Mouse (Mus musculus): ENCODE measurements around the gene Atp11c. TPM values are rescaled to one million over a fixed set of nuclear protein-coding genes. Genes with fewer than 3 reads are reported as not detected.
A peak's percentile ranks its signal among the peaks of the same experiment; 100 is the strongest.

Atp11c gene
- 107 and 146 TPM in 2 replicates for total RNA-seq (2014; rRNA removed)
- 25.2 and 34.6 TPM in 2 replicates for polyA plus RNA-seq (2012; rRNA removed)

GRCm38 (mm10) chrX:60592598-60592997, at the start of gene Atp11c:
Gene Atp11c (minus strand): TSS chrX:60592698.
- Histone ChIP-seq H3K27ac (replicated peaks; ENCODE audit: insufficient read depth, low read depth, low read length) (no peak within 1 kb of the TSS), H3K36me3 (ENCODE audit: control insufficient read depth, insufficient read depth, low read length) (no peaks in the 10 kb centered on the region)
- WGBS = 44% methylated on average over 2 of the region's 2 CpGs

GRCm38 (mm10) chrX:60609202-60609601, 16.7 kb upstream of the Atp11c start:
- Histone ChIP-seq H3K4me1 (ENCODE audit: control insufficient read depth, insufficient read depth, low read length) (no peaks in the 10 kb centered on the region), H3K27me3 (ENCODE audit: control insufficient read depth, insufficient read depth, low read length) (no peaks in the 10 kb centered on the region), H3K79me2 (ENCODE audit: control insufficient read depth, insufficient read depth, low read length) (no peaks in the 10 kb centered on the region), H3K9ac (ENCODE audit: low read depth, low read length) (no peak overlapping the region), H3K36me3 (ENCODE audit: control insufficient read depth, insufficient read depth, low read length) (no peaks in the 10 kb centered on the region), H3K27ac (replicated peaks; ENCODE audit: insufficient read depth, low read depth, low read length) (no peak overlapping the region), H3K4me3 (ENCODE audit: insufficient read depth, low read depth, low read length) (no peak overlapping the region)
- TF ChIP-seq CTCF (IDR thresholded peaks at IDR 0.05; ENCODE audit: low read depth, low read length) (no peak), POLR2A (IDR thresholded peaks at IDR 0.05; ENCODE audit: extremely low read depth, insufficient read depth, low read length) (no peak)
- peak; percentile 10 for DNase-seq (ENCODE audit: extremely low read depth, low read depth, low spot score)
- 33% methylated on average over 3 of the region's 3 CpGs for WGBS

More at GRCm38 (mm10) chrX:60592598-60592997, at the start of gene Atp11c:
- TF ChIP-seq CTCF (IDR thresholded peaks at IDR 0.05; ENCODE audit: low read depth, low read length) (no peak), POLR2A (IDR thresholded peaks at IDR 0.05; ENCODE audit: extremely low read depth, insufficient read depth, low read length) (no peak)
- H3K9ac ChIP-seq (ENCODE audit: low read depth, low read length) = no peak within 1 kb of the TSS
- no peak for DNase-seq (ENCODE audit: extremely low read depth, low read depth, low spot score)
- H3K4me1 ChIP-seq (ENCODE audit: control insufficient read depth, insufficient read depth, low read length) = no peaks in the 10 kb centered on the region
- no peaks in the 10 kb centered on the region for H3K79me2 ChIP-seq (ENCODE audit: control insufficient read depth, insufficient read depth, low read length)
- H3K4me3 ChIP-seq (ENCODE audit: insufficient read depth, low read depth, low read length) = no peak within 1 kb of the TSS
- no peaks in the 10 kb centered on the region for H3K27me3 ChIP-seq (ENCODE audit: control insufficient read depth, insufficient read depth, low read length)

- Histone ChIP-seq H3K9ac (ENCODE audit: low read depth, low read length) (no peak overlapping the region), H3K27ac (replicated peaks; ENCODE audit: insufficient read depth, low read depth, low read length) (no peak overlapping the region), H3K79me2 (ENCODE audit: control insufficient read depth, insufficient read depth, low read length) (no peaks in the 10 kb centered on the region), H3K4me3 (ENCODE audit: insufficient read depth, low read depth, low read length) (no peak overlapping the region), H3K27me3 (ENCODE audit: control insufficient read depth, insufficient read depth, low read length) (no peaks in the 10 kb centered on the region), H3K36me3 (ENCODE audit: control insufficient read depth, insufficient read depth, low read length) (no peaks in the 10 kb centered on the region), H3K4me1 (ENCODE audit: control insufficient read depth, insufficient read depth, low read length) (no peaks in the 10 kb centered on the region)
- TF ChIP-seq CTCF (IDR thresholded peaks at IDR 0.05; ENCODE audit: low read depth, low read length) (no peak), POLR2A (IDR thresholded peaks at IDR 0.05; ENCODE audit: extremely low read depth, insufficient read depth, low read length) (no peak)
- 25% methylated on average over 1 of the region's 1 CpGs for WGBS
- DNase-seq (ENCODE audit: extremely low read depth, low read depth, low spot score) = no peak
Observed at GRCm38 (mm10) chrX:60570539-60570938, 22.0 kb downstream of the Atp11c start.

GRCm38 (mm10) chrX:60569047-60569446, 23.5 kb downstream of the Atp11c start:
- Histone ChIP-seq H3K4me3 (ENCODE audit: insufficient read depth, low read depth, low read length) (no peak overlapping the region), H3K36me3 (ENCODE audit: control insufficient read depth, insufficient read depth, low read length) (no peaks in the 10 kb centered on the region), H3K27ac (replicated peaks; ENCODE audit: insufficient read depth, low read depth, low read length) (no peak overlapping the region), H3K27me3 (ENCODE audit: control insufficient read depth, insufficient read depth, low read length) (no peaks in the 10 kb centered on the region), H3K4me1 (ENCODE audit: control insufficient read depth, insufficient read depth, low read length) (no peaks in the 10 kb centered on the region), H3K79me2 (ENCODE audit: control insufficient read depth, insufficient read depth, low read length) (no peaks in the 10 kb centered on the region), H3K9ac (ENCODE audit: low read depth, low read length) (no peak overlapping the region)
- no peak for DNase-seq (ENCODE audit: extremely low read depth, low read depth, low spot score)
- TF ChIP-seq POLR2A (IDR thresholded peaks at IDR 0.05; ENCODE audit: extremely low read depth, insufficient read depth, low read length) (no peak), CTCF (IDR thresholded peaks at IDR 0.05; ENCODE audit: low read depth, low read length) (no peak)

- no peak for TF ChIP-seq CTCF (IDR thresholded peaks at IDR 0.05; ENCODE audit: low read depth, low read length)
- TF ChIP-seq POLR2A (IDR thresholded peaks at IDR 0.05; ENCODE audit: extremely low read depth, insufficient read depth, low read length) = no peak
- H3K79me2 ChIP-seq (ENCODE audit: control insufficient read depth, insufficient read depth, low read length) = no peaks in the 10 kb centered on the region
- H3K4me1 ChIP-seq (ENCODE audit: control insufficient read depth, insufficient read depth, low read length) = no peaks in the 10 kb centered on the region
- no peak overlapping the region for H3K9ac ChIP-seq (ENCODE audit: low read depth, low read length)
- no peak overlapping the region for H3K4me3 ChIP-seq (ENCODE audit: insufficient read depth, low read depth, low read length)
- H3K27me3 ChIP-seq (ENCODE audit: control insufficient read depth, insufficient read depth, low read length) = no peaks in the 10 kb centered on the region
- H3K27ac ChIP-seq (replicated peaks; ENCODE audit: insufficient read depth, low read depth, low read length) = no peak overlapping the region
- 51% methylated on average over 4 of the region's 4 CpGs for WGBS
- no peak for DNase-seq (ENCODE audit: extremely low read depth, low read depth, low spot score)
- H3K36me3 ChIP-seq (ENCODE audit: control insufficient read depth, insufficient read depth, low read length) = no peaks in the 10 kb centered on the region
Observed at GRCm38 (mm10) chrX:60555242-60555641, 37.3 kb downstream of the Atp11c start.

GRCm38 (mm10) chrX:60547444-60548304, 44.8 kb downstream of the Atp11c start:
- Histone ChIP-seq H3K27me3 (ENCODE audit: control insufficient read depth, insufficient read depth, low read length) (0 out of 2 replicates have a peak, but pooled peaks cover 3% of the 10 kb centered on the region), H3K36me3 (ENCODE audit: control insufficient read depth, insufficient read depth, low read length) (no peaks in the 10 kb centered on the region), H3K4me1 (ENCODE audit: control insufficient read depth, insufficient read depth, low read length) (peaks cover 3% of the 10 kb centered on the region; the same call in 1 of the 2 replicates), H3K9ac (ENCODE audit: low read depth, low read length) (peak overlapping the region; percentile 74), H3K79me2 (ENCODE audit: control insufficient read depth, insufficient read depth, low read length) (no peaks in the 10 kb centered on the region), H3K27ac (replicated peaks; ENCODE audit: insufficient read depth, low read depth, low read length) (no peak overlapping the region), H3K4me3 (ENCODE audit: insufficient read depth, low read depth, low read length) (peak overlapping the region; percentile 69)
- TF ChIP-seq POLR2A (IDR thresholded peaks at IDR 0.05; ENCODE audit: extremely low read depth, insufficient read depth, low read length) (no peak), CTCF (IDR thresholded peaks at IDR 0.05; ENCODE audit: low read depth, low read length) (no peak)
- under 1% methylated on average over 38 of the region's 113 CpGs for WGBS
- DNase-seq (ENCODE audit: extremely low read depth, low read depth, low spot score) = peak; percentile 30

All from liver, adult 2 months (tissue).